Mouse (Mus musculus) ES-E14 (cell line): ENCODE measurements around the gene Gm29427. TPM values are rescaled to one million over a fixed set of nuclear protein-coding genes. Genes with fewer than 3 reads are reported as not detected.

Source experiments
- DNase-seq: peaks from one replicate; pipeline ENCODE4 v3.0.0-alpha.2; 2013; ENCODE audit warnings: low read depth, low spot score
- H3K27ac ChIP-seq: 2 replicates; pipeline ENCODE4 v1.5.1; 2012; ENCODE audit warnings: low read depth, mild to moderate bottlenecking, low read length, moderate library complexity, mixed read lengths; ENCODE audit not compliant: poor library complexity, insufficient read depth, severe bottlenecking
- H3K36me3 ChIP-seq: 2 replicates; pipeline ENCODE4 v1.6.1; 2012; ENCODE audit warnings: mild to moderate bottlenecking, low read length, moderate library complexity, mixed read lengths; ENCODE audit not compliant: control insufficient read depth, poor library complexity, insufficient read depth, severe bottlenecking
- H3K4me1 ChIP-seq, 2 experiments: fragments of 150-350 bp in 1 of 2; sonication (generic) in 1 of 2; 2 replicates each; pipeline ENCODE4 v1.6.1; 2012; ENCODE audit warnings: low read length in 2 of 2, mild to moderate bottlenecking in 1 of 2, mixed read lengths in 1 of 2; ENCODE audit not compliant: control insufficient read depth in 2 of 2, insufficient read depth in 2 of 2, poor library complexity in 1 of 2
- H3K4me3 ChIP-seq, 2 experiments: fragments of 150-350 bp in 1 of 2; sonication (generic) in 1 of 2; 2 replicates each; pipeline ENCODE4 v1.5.1; 2012; ENCODE audit warnings: low read length in 2 of 2, low read depth in 1 of 2, mild to moderate bottlenecking in 1 of 2, mixed read lengths in 1 of 2; ENCODE audit not compliant: insufficient read depth in 1 of 2, poor library complexity in 1 of 2, severe bottlenecking in 1 of 2
- H3K9ac ChIP-seq: 2 replicates; pipeline ENCODE4 v1.6.1; 2012; ENCODE audit warnings: low read depth, mild to moderate bottlenecking, low read length, mixed read lengths; ENCODE audit not compliant: poor library complexity, insufficient read depth, severe bottlenecking
- H3K9me3 ChIP-seq: fragments of 150-350 bp; sonication (generic); 2 replicates; pipeline ENCODE4 v1.6.1; 2012; ENCODE audit warnings: low read depth, mild to moderate bottlenecking, low read length; ENCODE audit not compliant: control insufficient read depth, insufficient read depth
- CHD2 ChIP-seq: IDR thresholded peaks from 2 replicates; pipeline ENCODE4 v1.6.1; 2014; ENCODE audit warnings: mild to moderate bottlenecking, low read depth, low read length, inconsistent platforms
- HCFC1 ChIP-seq: IDR thresholded peaks from 2 replicates; pipeline ENCODE4 v1.6.1; 2012; ENCODE audit warnings: low read length, inconsistent platforms, borderline replicate concordance; ENCODE audit not compliant: insufficient read depth
- MAFK ChIP-seq: IDR thresholded peaks from 2 replicates; pipeline ENCODE4 v1.6.1; 2014; ENCODE audit warnings: mild to moderate bottlenecking, low read depth, low read length, inconsistent platforms; ENCODE audit not compliant: insufficient read depth
- ZC3H11A ChIP-seq: IDR thresholded peaks from 2 replicates; pipeline ENCODE4 v1.6.1; 2012; ENCODE audit warnings: low read depth, mild to moderate bottlenecking, inconsistent platforms, low read length, borderline replicate concordance
- ZNF384 ChIP-seq: IDR thresholded peaks from 2 replicates; pipeline ENCODE4 v1.6.1; 2012; ENCODE audit warnings: low read depth, low read length, inconsistent platforms
- in situ Hi-C, 2 experiments: fragments of 600-800 bp; cut with MboI; formaldehyde crosslinking; loops; one replicate each; pipeline ENCODE4 v1.15.1; 2025; ENCODE audit warnings: low sequenced_read_pairs in 2 of 2, inconsistent platforms in 1 of 2; ENCODE audit not compliant: unreplicated experiment in 2 of 2
- total RNA-seq: library from RNA; depleted of rRNA; stranded (reverse); fragments of 300-350 nt; gene quantifications from 2 replicates; pipeline ENCODE4 v1.2.3, GENCODE M21; 2012

Gene Gm29427
- total RNA-seq, 1 experiment = 0.18 TPM

- no peak overlapping the region for H3K4me3 ChIP-seq
- no peak overlapping the region for H3K27ac ChIP-seq
- H3K4me1 ChIP-seq = peaks cover 0 to 2% of the 10 kb centered on the region in 2 experiments; a peak in 1 of 4 replicates
- DNase-seq = no peak
- H3K9ac ChIP-seq = no peak overlapping the region
- H3K36me3 ChIP-seq = no peaks in the 10 kb centered on the region
- in situ Hi-C loops = no loop called here
- no peaks in the 10 kb centered on the region for H3K9me3 ChIP-seq
- no peak for TF ChIP-seq MAFK
- no peak for TF ChIP-seq ZNF384
- no peak for TF ChIP-seq ZC3H11A
- no peak for TF ChIP-seq CHD2
Observed at GRCm38 (mm10) chr1:130734452-130734851, 18.9 kb upstream of the Gm29427 start.

DNA sequence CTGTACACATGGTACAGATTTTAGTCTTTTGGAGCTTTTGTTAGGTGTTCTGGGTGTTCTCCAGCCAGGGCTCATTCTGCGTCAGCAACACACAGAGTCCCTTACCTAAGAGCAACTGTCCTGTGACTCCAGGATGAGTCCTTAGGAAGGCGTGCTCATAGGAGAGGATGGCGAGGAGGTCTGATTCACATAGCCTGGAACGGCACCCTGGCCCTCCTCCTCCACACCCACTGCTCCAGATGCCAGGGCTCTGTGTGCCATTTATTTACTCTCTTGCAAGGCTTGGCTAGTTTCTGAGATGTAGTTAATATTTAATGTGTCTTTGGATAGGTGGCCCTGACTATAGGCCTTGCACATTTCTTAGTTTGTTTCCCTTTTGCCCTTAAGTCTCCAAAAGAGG lies 18.1 kb upstream of the Gm29427 start:
- H3K36me3 ChIP-seq = no peaks in the 10 kb centered on the region
- no peak overlapping the region for H3K27ac ChIP-seq
- H3K9ac ChIP-seq = no peak overlapping the region
- no peaks in the 10 kb centered on the region for H3K9me3 ChIP-seq
- no peak overlapping the region for H3K4me3 ChIP-seq
- DNase-seq = no peak
- in situ Hi-C loops = no loop called here
- H3K4me1 ChIP-seq = peaks cover 0 to 2% of the 10 kb centered on the region in 2 experiments; a peak in 1 of 4 replicates
- TF ChIP-seq CHD2 (no peak), ZC3H11A (no peak), HCFC1 (no peak), ZNF384 (no peak), MAFK (no peak)

DNA sequence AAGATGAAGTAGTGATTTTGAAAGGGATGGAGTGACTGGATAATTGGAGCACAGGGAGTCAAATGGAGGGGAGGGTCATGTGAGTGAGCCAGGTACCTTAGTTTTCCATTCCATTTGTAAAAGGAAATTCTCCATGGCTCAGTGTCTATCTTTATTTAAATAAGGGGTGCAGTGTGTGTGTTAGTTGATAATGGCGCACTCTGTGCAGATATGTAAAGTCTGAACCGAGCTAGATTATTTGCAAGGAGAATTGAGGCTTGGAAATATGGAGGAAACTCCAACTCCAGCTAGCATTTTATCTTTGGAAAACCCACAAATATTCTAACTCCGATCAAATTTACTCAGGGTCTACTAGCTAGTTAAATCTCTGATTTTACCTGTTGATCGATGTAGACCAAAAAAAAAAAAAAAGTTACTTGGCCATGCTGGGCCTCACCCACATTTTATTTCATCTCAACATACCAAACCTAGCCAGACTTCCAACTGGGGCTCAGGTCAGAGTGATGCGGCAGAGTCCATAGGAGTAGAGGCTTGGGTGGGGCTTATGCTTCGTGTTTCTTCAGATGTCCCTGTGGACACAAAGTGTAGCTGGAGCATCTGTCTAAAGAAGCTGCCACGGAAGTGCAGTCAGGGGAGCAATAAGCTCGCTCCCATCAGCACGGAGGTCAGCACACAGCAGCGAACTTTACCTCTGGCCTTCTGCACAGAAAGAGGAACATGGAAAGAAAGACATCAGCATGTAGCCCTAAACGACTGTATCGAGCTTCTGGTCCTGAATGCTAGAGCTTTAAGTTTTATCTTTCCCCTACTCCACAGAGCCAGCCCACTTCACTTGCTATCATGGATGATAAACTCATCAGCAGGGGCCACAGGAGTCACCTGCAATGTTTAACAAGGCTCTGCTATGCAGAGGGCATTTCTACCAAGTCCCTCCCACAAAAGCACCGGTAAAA lies 17.4 kb upstream of the Gm29427 start:
- peaks cover 0 to 2% of the 10 kb centered on the region in 2 experiments; a peak in 1 of 4 replicates for H3K4me1 ChIP-seq
- TF ChIP-seq MAFK (no peak), HCFC1 (no peak), CHD2 (no peak), ZC3H11A (no peak), ZNF384 (no peak)
- no peak overlapping the region for H3K4me3 ChIP-seq
- no peak overlapping the region for H3K9ac ChIP-seq
- no peak for DNase-seq
- no peaks in the 10 kb centered on the region for H3K9me3 ChIP-seq
- in situ Hi-C loops = no loop called here
- no peaks in the 10 kb centered on the region for H3K36me3 ChIP-seq
- no peak overlapping the region for H3K27ac ChIP-seq

DNA sequence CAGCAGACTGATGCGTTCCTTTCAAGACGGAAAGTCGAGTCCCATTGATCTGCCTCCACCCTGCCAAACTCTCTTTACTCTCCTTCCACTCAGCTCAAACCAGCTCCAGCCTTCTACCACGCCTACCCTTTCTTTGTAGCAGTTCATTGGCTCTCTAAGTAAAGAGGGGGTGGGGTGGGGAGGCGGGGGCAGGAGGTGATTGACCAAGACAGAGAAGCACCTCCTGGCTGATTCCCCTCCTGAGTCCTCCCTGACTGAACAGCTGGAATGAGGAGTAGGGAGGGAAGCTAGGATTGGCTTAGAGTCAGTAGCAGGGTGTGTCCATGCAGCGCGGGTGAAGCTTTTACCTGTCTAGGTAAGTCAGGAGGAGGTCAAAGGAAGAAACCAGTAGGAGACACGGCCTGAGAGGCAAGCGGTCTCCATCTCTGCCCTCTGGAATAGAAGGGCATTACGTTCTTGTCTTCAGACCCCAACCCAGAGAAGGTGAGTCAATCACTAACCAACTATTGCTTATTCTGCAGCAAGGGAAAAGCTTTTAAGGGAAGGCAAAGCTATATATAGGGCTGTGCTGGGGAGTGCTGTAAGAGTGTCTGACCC lies 16.2 kb upstream of the Gm29427 start, which contains the start of gene AA986860:
Gene AA986860 (plus strand): TSS at position 236 of the 597 bp plus-strand sequence.
- Histone ChIP-seq H3K27ac (no peak within 1 kb of the TSS), H3K4me1 (no peaks in the 10 kb centered on the region; a peak in 1 of 4 replicates), H3K9ac (no peak within 1 kb of the TSS), H3K36me3 (no peaks in the 10 kb centered on the region), H3K9me3 (no peaks in the 10 kb centered on the region), H3K4me3 (peak within 1 kb of the TSS in 1 of 2 experiments; percentile 8; a peak in 1 of 4 replicates)
- TF ChIP-seq HCFC1 (no peak), ZC3H11A (no peak), CHD2 (no peak), ZNF384 (no peak), MAFK (no peak)
- in situ Hi-C loops = no loop called here
- peak; percentile 87 for DNase-seq
